Mouse (Mus musculus) kidney, adult 8-10 months (tissue): ENCODE measurements around the gene Lmntd1.

ENCODE experiments used
- DNase-seq, 2 experiments: peaks; one replicate each; pipeline ENCODE4 v3.0.0; 2022

The Lmntd1 gene

GRCm38 (mm10) chr6:145483318-145483674 is 130.8 kb downstream of the Lmntd1 start:
- no peak for DNase-seq

- DNase-seq: no peak
These were observed 131.3 kb downstream of the Lmntd1 start for GRCm38 (mm10) chr6:145482656-145483317.

GRCm38 (mm10) chr6:145481938-145482337 is 132.2 kb downstream of the Lmntd1 start:
- DNase-seq: no peak

GRCm38 (mm10) chr6:145478821-145479271 is 135.3 kb downstream of the Lmntd1 start:
- peak; percentile 29 to 66 for DNase-seq

GRCm38 (mm10) chr6:145477367-145477905 is 136.7 kb downstream of the Lmntd1 start:
- DNase-seq: peak; percentile 60 to 80

- DNase-seq: no peak
These were observed 142.4 kb downstream of the Lmntd1 start for GRCm38 (mm10) chr6:145471638-145472247.

GRCm38 (mm10) chr6:145469260-145469943 is 144.7 kb downstream of the Lmntd1 start:
- no peak for DNase-seq

- DNase-seq: no peak
These were observed 150.1 kb downstream of the Lmntd1 start for GRCm38 (mm10) chr6:145464027-145464426.

- DNase-seq: no peak
These were observed 151.4 kb downstream of the Lmntd1 start for GRCm38 (mm10) chr6:145462677-145463245.

GRCm38 (mm10) chr6:145457066-145457465 is 157.1 kb downstream of the Lmntd1 start:
- DNase-seq: no peak

GRCm38 (mm10) chr6:145450628-145451403 is 163.3 kb downstream of the Lmntd1 start:
- no peak for DNase-seq

- DNase-seq: no peak
These were observed 165.8 kb downstream of the Lmntd1 start for GRCm38 (mm10) chr6:145448361-145448760.

- no peak for DNase-seq
These were observed 168.2 kb downstream of the Lmntd1 start for GRCm38 (mm10) chr6:145445811-145446500.

GRCm38 (mm10) chr6:145445380-145445779 is 168.7 kb downstream of the Lmntd1 start:
- DNase-seq: no peak

- peak in 1 of 2 experiments; percentile 30 for DNase-seq
These were observed 171.3 kb downstream of the Lmntd1 start for GRCm38 (mm10) chr6:145442786-145443185.

- peak; percentile 27 to 45 for DNase-seq
These were observed 172.6 kb downstream of the Lmntd1 start for GRCm38 (mm10) chr6:145441416-145442110.

- DNase-seq: no peak
These were observed 175.3 kb downstream of the Lmntd1 start for GRCm38 (mm10) chr6:145438851-145439250.

- DNase-seq: no peak
These were observed 178.4 kb downstream of the Lmntd1 start for GRCm38 (mm10) chr6:145435764-145436163.

GRCm38 (mm10) chr6:145435156-145435555 is 179.0 kb downstream of the Lmntd1 start:
- DNase-seq: no peak

- DNase-seq: no peak
These were observed 180.2 kb downstream of the Lmntd1 start for GRCm38 (mm10) chr6:145433897-145434296.
